Mouse (Mus musculus) forebrain, embryonic 13.5 days (tissue): ENCODE measurements around the gene Nodal. TPM values are rescaled to one million over a fixed set of nuclear protein-coding genes. Genes with fewer than 3 reads are reported as not detected.
A peak's percentile ranks its signal among the peaks of the same experiment; 100 is the strongest.

Source experiments
- ATAC-seq: fragments of 200-750 bp; cut with Nextera tagmentation; 2 replicates; pipeline ENCODE4 v1.8.0; 2017
- H3K27ac ChIP-seq: fragments of 300-500 bp; sonication (generic); 2 replicates; pipeline ENCODE4 v1.5.1; 2015; ENCODE audit warnings: inconsistent platforms, mild to moderate bottlenecking, moderate library complexity
- H3K27me3 ChIP-seq: fragments of 300-500 bp; sonication (generic); 2 replicates; pipeline ENCODE4 v1.6.1; 2015; ENCODE audit warnings: mild to moderate bottlenecking, inconsistent platforms
- H3K36me3 ChIP-seq: fragments of 300-500 bp; sonication (generic); 2 replicates; pipeline ENCODE4 v1.6.1; 2015; ENCODE audit warnings: mild to moderate bottlenecking, inconsistent platforms; ENCODE audit not compliant: poor library complexity, severe bottlenecking
- H3K4me1 ChIP-seq: fragments of 300-500 bp; sonication (generic); 2 replicates; pipeline ENCODE4 v1.6.1; 2015; ENCODE audit warnings: inconsistent platforms
- H3K4me2 ChIP-seq: fragments of 300-500 bp; sonication (generic); 2 replicates; pipeline ENCODE4 v1.6.1; 2015; ENCODE audit warnings: inconsistent platforms, mild to moderate bottlenecking, moderate library complexity
- H3K4me3 ChIP-seq: fragments of 300-500 bp; sonication (generic); 2 replicates; pipeline ENCODE4 v1.5.1; 2015; ENCODE audit warnings: mild to moderate bottlenecking, inconsistent platforms
- H3K9ac ChIP-seq: fragments of 300-500 bp; sonication (generic); 2 replicates; pipeline ENCODE4 v1.6.1; 2015; ENCODE audit warnings: mild to moderate bottlenecking, inconsistent platforms
- H3K9me3 ChIP-seq: fragments of 300-500 bp; sonication (generic); replicated peaks from 2 replicates; pipeline ENCODE4 v1.6.1; 2016; ENCODE audit warnings: inconsistent platforms
- WGBS: fragments of 180-500 bp; shearing (Covaris S2); methylation state at CpG from one replicate; pipeline ENCODE4 v1.1.7; 2015; 5-methylcytosine and 5-hydroxymethylcytosine counted together
- polyA plus RNA-seq: library from polyadenylated mRNA; unstranded; fragments of >200 nt; fragmentation: Nextera tagmentation; extraction: Ambion mirVana; gene quantifications from 2 replicates; pipeline ENCODE4 v1.2.1, GENCODE M21; 2015

Nodal gene
- polyA plus RNA-seq, 1 experiment from 2014 or later: 0.08 TPM

DNA sequence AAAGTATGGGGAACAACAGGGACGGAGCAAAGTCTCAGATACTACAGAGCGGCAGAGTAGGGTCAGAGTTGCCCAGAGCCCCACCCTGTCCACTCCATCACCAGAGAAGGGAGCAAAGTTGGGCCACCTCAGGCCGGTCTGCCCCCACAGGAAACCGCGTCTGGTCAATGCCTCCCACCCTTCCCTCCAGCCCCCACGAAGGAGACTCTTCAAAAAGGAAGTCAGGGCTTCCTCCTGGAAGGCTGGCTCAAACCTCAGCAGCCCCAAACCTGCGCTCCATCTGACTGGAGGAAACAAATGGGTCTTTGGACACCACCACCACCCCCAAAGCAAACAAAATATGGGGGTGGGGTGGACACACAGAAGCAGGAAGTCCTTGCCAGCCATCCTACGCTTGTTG lies 35.9 kb upstream of the Nodal start:
- H3K36me3 ChIP-seq: no peaks in the 10 kb centered on the region
- WGBS: 17% methylated on average over 8 of the region's 8 CpGs
- H3K4me2 ChIP-seq: peak overlapping the region; percentile 77
- H3K4me1 ChIP-seq: peaks cover 36% of the 10 kb centered on the region
- no peak overlapping the region for H3K27ac ChIP-seq
- ATAC-seq: no peak
- H3K4me3 ChIP-seq: peak overlapping the region; percentile 59
- no peaks in the 10 kb centered on the region for H3K9me3 ChIP-seq
- peak overlapping the region; percentile 23; the same call in 1 of the 2 replicates for H3K9ac ChIP-seq
- peaks cover 13% of the 10 kb centered on the region for H3K27me3 ChIP-seq

- Histone ChIP-seq H3K9ac (peak overlapping the region; percentile 23; the same call in 1 of the 2 replicates), H3K27ac (no peak overlapping the region), H3K4me2 (peak overlapping the region; percentile 77), H3K27me3 (peaks cover 13% of the 10 kb centered on the region), H3K9me3 (no peaks in the 10 kb centered on the region), H3K4me1 (peaks cover 36% of the 10 kb centered on the region), H3K4me3 (peak overlapping the region; percentile 59), H3K36me3 (no peaks in the 10 kb centered on the region)
- WGBS: 0% methylated on average over 8 of the region's 8 CpGs
- ATAC-seq: no peak
Measured at GRCm38 (mm10) chr10:61382281-61382731, 35.5 kb upstream of the Nodal start.

DNA sequence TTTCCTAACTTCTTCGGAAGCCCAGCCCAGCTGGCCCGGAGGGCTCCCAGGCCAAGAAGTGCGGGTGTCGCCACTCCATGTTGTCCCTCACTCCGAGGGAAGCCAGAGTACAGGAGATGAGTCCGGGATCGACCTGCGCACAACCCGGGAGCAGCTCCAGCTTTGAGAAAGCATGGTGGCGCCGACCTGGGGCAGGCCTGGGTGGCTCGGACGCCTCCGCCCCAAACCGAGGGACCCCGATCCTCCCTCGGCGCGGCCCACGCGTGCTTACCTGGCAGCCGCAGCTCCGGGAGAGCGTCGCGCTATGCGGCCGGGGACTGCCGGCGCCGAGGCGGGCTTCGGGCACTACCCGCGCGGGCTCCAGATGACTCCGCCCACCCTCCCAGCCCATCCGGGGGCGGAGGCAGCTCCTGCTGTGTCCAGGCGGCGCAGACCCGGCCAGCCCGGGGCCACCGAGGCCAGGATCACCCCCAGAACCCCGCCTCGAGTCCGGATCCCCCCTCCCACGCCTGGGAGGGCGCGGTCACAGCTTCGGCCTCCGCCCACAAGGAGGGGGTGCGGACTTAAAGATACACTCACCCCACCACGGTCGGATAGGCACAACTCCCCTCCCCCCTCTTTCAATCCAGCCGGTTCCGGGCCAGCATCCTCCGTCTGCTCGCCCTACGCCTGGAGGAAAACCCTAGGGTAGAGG lies 34.6 kb upstream of the Nodal start, which contains the start of gene Pald1:
Pald1 (minus strand) TSS at position 510 of the 694 bp plus-strand sequence.
- H3K9ac ChIP-seq: peak within 1 kb of the TSS; percentile 72
- H3K9me3 ChIP-seq: no peaks in the 10 kb centered on the region
- peaks cover 36% of the 10 kb centered on the region for H3K4me1 ChIP-seq
- 1% methylated on average over 47 of the region's 60 CpGs for WGBS
- H3K27ac ChIP-seq: peak within 1 kb of the TSS; percentile 10; the same call in 1 of the 2 replicates
- ATAC-seq: peak; percentile 86
- peaks cover 13% of the 10 kb centered on the region for H3K27me3 ChIP-seq
- no peaks in the 10 kb centered on the region for H3K36me3 ChIP-seq
- H3K4me2 ChIP-seq: peak within 1 kb of the TSS; percentile 77
- peak within 1 kb of the TSS; percentile 59 for H3K4me3 ChIP-seq

- ATAC-seq: no peak; the same call in 1 of the 2 replicates
- H3K27me3 ChIP-seq: peaks cover 13% of the 10 kb centered on the region
- H3K4me3 ChIP-seq: peak overlapping the region; percentile 59
- H3K9ac ChIP-seq: peak overlapping the region; percentile 72
- peaks cover 36% of the 10 kb centered on the region for H3K4me1 ChIP-seq
- no peaks in the 10 kb centered on the region for H3K9me3 ChIP-seq
- peak overlapping the region; percentile 77 for H3K4me2 ChIP-seq
- H3K36me3 ChIP-seq: no peaks in the 10 kb centered on the region
- H3K27ac ChIP-seq: 0 out of 2 replicates have a peak overlapping the region, but pooled peaks have one; percentile 10
- 1% methylated on average over 11 of the region's 11 CpGs for WGBS
Measured at GRCm38 (mm10) chr10:61383715-61384047, 34.1 kb upstream of the Nodal start.

DNA sequence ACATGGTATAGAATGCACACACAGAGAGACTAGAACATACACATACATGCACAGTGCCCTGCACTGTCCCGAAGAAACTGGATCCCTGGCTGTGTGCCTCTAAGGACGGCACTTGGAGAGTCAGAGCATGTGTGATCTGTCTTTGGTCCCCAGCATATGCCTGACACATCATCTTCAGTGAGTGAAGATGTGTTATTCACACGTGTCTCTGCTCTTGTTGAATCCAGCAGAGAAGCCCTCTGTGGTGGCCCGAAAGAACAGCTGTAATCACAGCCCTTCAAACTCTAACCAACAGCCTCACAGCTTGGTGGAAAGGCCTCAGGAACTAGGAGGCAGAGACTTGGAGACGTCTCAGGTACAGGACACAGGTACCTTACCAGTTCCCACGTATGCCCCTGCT lies 32.6 kb upstream of the Nodal start:
- 79% methylated on average over 6 of the region's 6 CpGs for WGBS
- peaks cover 33% of the 10 kb centered on the region for H3K4me1 ChIP-seq
- H3K9ac ChIP-seq: no peak overlapping the region
- H3K27me3 ChIP-seq: peaks cover 13% of the 10 kb centered on the region
- ATAC-seq: no peak
- no peak overlapping the region for H3K27ac ChIP-seq
- H3K36me3 ChIP-seq: no peaks in the 10 kb centered on the region
- H3K4me3 ChIP-seq: no peak overlapping the region
- no peaks in the 10 kb centered on the region for H3K9me3 ChIP-seq
- H3K4me2 ChIP-seq: no peak overlapping the region

- H3K27ac ChIP-seq: no peak overlapping the region
- H3K9me3 ChIP-seq: no peaks in the 10 kb centered on the region
- no peaks in the 10 kb centered on the region for H3K36me3 ChIP-seq
- peaks cover 23% of the 10 kb centered on the region for H3K4me1 ChIP-seq
- 81% methylated on average over 6 of the region's 6 CpGs for WGBS
- no peak overlapping the region for H3K9ac ChIP-seq
- H3K27me3 ChIP-seq: peaks cover 10% of the 10 kb centered on the region; the same call in 1 of the 2 replicates
- no peak overlapping the region for H3K4me2 ChIP-seq
- H3K4me3 ChIP-seq: no peak overlapping the region
- no peak for ATAC-seq
Measured at GRCm38 (mm10) chr10:61386284-61386683, 31.5 kb upstream of the Nodal start.

DNA sequence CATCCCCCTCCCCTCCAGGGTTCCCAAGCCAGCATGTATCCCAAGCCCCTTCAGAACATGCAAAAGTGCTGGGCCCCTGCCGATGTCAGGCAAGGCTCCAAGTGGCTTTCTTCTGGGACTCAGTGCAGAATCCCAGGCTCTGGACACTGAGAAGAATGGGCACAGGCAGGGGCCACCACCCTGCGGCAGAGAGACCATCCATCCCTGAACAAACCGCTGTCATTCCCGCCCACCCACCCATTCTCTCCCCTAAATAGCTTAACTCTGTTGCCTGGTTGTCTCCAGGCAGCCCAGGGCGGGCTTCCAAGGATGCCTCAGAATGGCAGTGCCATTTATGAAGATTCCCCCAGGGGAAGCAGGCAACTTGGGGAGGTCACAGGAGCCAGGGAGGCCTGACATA lies 28.8 kb upstream of the Nodal start:
- no peaks in the 10 kb centered on the region for H3K36me3 ChIP-seq
- no peaks in the 10 kb centered on the region for H3K9me3 ChIP-seq
- H3K27ac ChIP-seq: no peak overlapping the region
- 0 out of 2 replicates have a peak, but pooled peaks cover 3% of the 10 kb centered on the region for H3K27me3 ChIP-seq
- 42% methylated on average over 5 of the region's 5 CpGs for WGBS
- no peak overlapping the region for H3K4me3 ChIP-seq
- H3K4me2 ChIP-seq: no peak overlapping the region
- peaks cover 3% of the 10 kb centered on the region for H3K4me1 ChIP-seq
- no peak overlapping the region for H3K9ac ChIP-seq
- no peak for ATAC-seq

DNA sequence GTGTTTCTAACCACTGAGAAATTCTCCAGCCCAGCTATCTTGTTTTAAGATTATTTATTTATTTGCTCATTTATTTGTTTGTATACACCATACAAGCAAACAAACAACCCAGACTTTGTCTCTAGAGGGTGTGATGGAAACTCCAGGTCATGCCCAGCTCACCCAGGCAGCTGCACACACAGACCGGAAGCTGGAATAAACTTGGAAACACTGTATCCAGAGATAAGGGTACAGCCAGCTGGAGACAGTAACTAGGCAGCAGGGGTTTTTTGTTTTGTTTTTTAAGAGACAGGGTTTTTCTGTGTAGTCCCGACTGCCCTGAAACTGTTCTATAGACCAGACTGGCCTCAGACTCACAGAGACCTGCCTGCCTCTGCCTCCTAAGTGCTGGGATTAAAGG lies 27.6 kb upstream of the Nodal start:
- Histone ChIP-seq H3K4me2 (no peak overlapping the region), H3K9me3 (no peaks in the 10 kb centered on the region), H3K4me1 (no peaks in the 10 kb centered on the region), H3K4me3 (no peak overlapping the region), H3K27ac (no peak overlapping the region), H3K9ac (no peak overlapping the region), H3K27me3 (no peaks in the 10 kb centered on the region), H3K36me3 (no peaks in the 10 kb centered on the region)
- 72% methylated on average over 2 of the region's 2 CpGs for whole genome bisulfite sequencing
- ATAC-seq: no peak

DNA sequence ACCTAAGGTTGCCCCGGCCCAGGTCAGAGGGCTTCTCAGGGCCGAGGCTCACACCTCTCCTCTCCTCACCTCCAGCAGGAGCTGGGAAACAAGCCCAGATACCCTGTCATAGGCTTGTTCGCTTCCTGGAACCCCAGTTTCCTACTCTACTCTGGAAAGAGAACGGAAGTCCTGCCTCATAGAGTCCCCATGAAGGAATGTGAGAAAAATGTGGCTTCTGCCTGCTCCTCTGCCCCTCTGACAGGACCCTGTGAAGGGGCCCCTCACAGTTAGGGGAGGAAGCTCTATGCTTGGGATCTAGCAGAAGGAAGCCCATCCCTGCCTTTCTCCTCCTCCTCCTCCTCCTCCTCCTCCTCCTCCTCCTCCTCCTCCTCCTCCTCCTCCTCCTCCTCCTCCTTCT lies 25.2 kb upstream of the Nodal start:
- Histone ChIP-seq H3K9me3 (no peaks in the 10 kb centered on the region), H3K9ac (no peak overlapping the region), H3K27ac (no peak overlapping the region), H3K27me3 (no peaks in the 10 kb centered on the region), H3K4me3 (no peak overlapping the region), H3K4me2 (no peak overlapping the region), H3K4me1 (no peaks in the 10 kb centered on the region), H3K36me3 (no peaks in the 10 kb centered on the region)
- ATAC-seq: no peak
- WGBS: 71% methylated on average over 4 of the region's 4 CpGs

DNA sequence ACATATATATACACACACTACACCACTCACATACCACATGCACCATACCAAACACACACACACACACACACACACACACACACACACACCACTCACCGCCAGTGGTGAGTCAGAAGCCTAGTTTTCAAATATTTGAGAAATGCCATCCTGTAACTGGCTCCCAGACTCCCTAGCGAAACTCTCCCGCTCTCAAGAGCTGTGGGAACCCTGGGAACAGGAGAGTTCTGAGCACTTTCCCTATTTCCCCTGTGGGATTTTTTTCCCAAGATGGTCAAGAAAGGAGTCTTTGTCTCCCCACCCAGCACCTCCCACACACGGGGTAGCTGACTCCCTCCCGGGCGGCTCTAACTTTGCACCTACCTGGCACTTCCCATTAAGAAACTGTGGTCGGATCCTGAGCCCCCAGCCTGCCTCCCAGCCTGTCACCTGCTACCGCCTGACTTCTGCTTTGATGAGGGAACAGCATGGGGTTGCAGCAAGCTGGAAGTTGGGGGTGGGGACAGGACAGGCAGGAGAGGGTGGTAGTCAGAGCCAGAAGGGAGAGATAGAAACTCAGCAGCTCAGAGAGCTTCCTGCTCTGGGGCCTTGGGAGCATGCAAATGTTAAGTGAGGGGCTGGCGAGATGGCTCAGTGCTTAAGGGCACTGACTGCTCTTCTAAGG lies 23.2 kb upstream of the Nodal start:
- H3K27me3 ChIP-seq: no peaks in the 10 kb centered on the region
- H3K4me2 ChIP-seq: no peak overlapping the region
- H3K9ac ChIP-seq: no peak overlapping the region
- H3K36me3 ChIP-seq: no peaks in the 10 kb centered on the region
- H3K4me1 ChIP-seq: no peaks in the 10 kb centered on the region
- 15% methylated on average over 9 of the region's 9 CpGs for WGBS
- no peak for ATAC-seq
- no peak overlapping the region for H3K4me3 ChIP-seq
- no peaks in the 10 kb centered on the region for H3K9me3 ChIP-seq
- H3K27ac ChIP-seq: no peak overlapping the region

DNA sequence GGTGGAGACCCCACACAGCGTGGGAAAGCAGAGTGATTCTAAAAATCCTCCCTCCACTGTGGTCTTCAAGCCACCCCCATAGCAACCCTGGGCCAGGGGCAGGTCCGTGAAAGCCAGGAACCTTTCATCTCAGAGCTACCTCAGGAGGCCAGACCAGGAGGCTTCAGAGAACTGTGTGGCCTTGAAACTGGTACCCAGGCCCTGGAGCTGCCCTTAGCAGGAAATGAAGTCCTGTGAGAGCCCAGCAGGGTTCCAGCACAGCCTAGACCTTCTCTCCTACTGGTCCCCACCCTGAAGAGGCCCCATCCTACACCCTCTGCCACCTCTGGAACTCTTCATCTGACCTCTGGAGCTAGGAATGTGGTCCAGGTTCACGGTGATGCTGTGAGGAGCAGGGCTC lies 19.6 kb upstream of the Nodal start:
- Histone ChIP-seq H3K27ac (no peak overlapping the region), H3K27me3 (no peaks in the 10 kb centered on the region), H3K36me3 (no peaks in the 10 kb centered on the region), H3K9ac (no peak overlapping the region), H3K4me2 (no peak overlapping the region), H3K9me3 (no peaks in the 10 kb centered on the region), H3K4me1 (no peaks in the 10 kb centered on the region), H3K4me3 (no peak overlapping the region)
- 62% methylated on average over 3 of the region's 3 CpGs for WGBS
- no peak for ATAC-seq

GRCm38 (mm10) chr10:61399156-61399734 lies 18.5 kb upstream of the Nodal start:
- Histone ChIP-seq H3K4me3 (no peak overlapping the region), H3K4me1 (no peaks in the 10 kb centered on the region), H3K27ac (no peak overlapping the region), H3K27me3 (no peaks in the 10 kb centered on the region), H3K9me3 (no peaks in the 10 kb centered on the region), H3K9ac (no peak overlapping the region), H3K36me3 (no peaks in the 10 kb centered on the region), H3K4me2 (no peak overlapping the region)
- peak; percentile 69 for ATAC-seq
- WGBS: 23% methylated on average over 13 of the region's 13 CpGs
